Mouse (Mus musculus) neural tube, embryonic 13.5 days (tissue): ENCODE results near the gene Psmb11. TPM values are rescaled to one million over a fixed set of nuclear protein-coding genes. Genes with fewer than 3 reads are reported as not detected.

ENCODE experiments used
- ATAC-seq: fragments of 200-750 bp; cut with Nextera tagmentation; 2 replicates; pipeline ENCODE4 v1.8.0; 2017; ENCODE audit warnings: low read depth, mild to moderate bottlenecking, moderate TSS enrichment, moderate library complexity
- H3K27ac ChIP-seq: fragments of 300-500 bp; sonication (generic); replicated peaks from 2 replicates; pipeline ENCODE4 v1.5.1; 2015; ENCODE audit warnings: moderate library complexity, mild to moderate bottlenecking, inconsistent platforms
- H3K27me3 ChIP-seq: fragments of 300-500 bp; sonication (generic); 2 replicates; pipeline ENCODE4 v1.6.1; 2015; ENCODE audit warnings: mild to moderate bottlenecking, inconsistent platforms
- H3K36me3 ChIP-seq: fragments of 300-500 bp; sonication (generic); 2 replicates; pipeline ENCODE4 v1.6.1; 2015; ENCODE audit warnings: mild to moderate bottlenecking, inconsistent platforms
- H3K4me1 ChIP-seq: fragments of 300-500 bp; sonication (generic); replicated peaks from 2 replicates; pipeline ENCODE4 v1.6.1; 2015; ENCODE audit warnings: inconsistent platforms
- H3K4me2 ChIP-seq: fragments of 300-500 bp; sonication (generic); 2 replicates; pipeline ENCODE4 v1.6.1; 2015; ENCODE audit warnings: inconsistent platforms, mild to moderate bottlenecking, moderate library complexity
- H3K4me3 ChIP-seq: fragments of 300-500 bp; sonication (generic); 2 replicates; pipeline ENCODE4 v1.5.1; 2015; ENCODE audit warnings: mild to moderate bottlenecking, inconsistent platforms
- H3K9ac ChIP-seq: fragments of 300-500 bp; sonication (generic); 2 replicates; pipeline ENCODE4 v1.6.1; 2015; ENCODE audit warnings: moderate library complexity, mild to moderate bottlenecking, inconsistent platforms
- H3K9me3 ChIP-seq: fragments of 300-500 bp; sonication (generic); 2 replicates; pipeline ENCODE4 v1.6.1; 2016; ENCODE audit warnings: inconsistent platforms
- WGBS: fragments of 180-500 bp; shearing (Covaris S2); methylation state at CpG from one replicate; pipeline ENCODE4 v1.1.7; 2015; 5-methylcytosine and 5-hydroxymethylcytosine counted together
- polyA plus RNA-seq: library from polyadenylated mRNA; unstranded; fragments of >200 nt; fragmentation: Nextera tagmentation; extraction: Ambion mirVana; gene quantifications from 2 replicates; pipeline ENCODE4 v1.2.1, GENCODE M21; 2015

Psmb11 gene
- polyA plus RNA-seq, 1 experiment from 2014 or later: 0.07 TPM

DNA sequence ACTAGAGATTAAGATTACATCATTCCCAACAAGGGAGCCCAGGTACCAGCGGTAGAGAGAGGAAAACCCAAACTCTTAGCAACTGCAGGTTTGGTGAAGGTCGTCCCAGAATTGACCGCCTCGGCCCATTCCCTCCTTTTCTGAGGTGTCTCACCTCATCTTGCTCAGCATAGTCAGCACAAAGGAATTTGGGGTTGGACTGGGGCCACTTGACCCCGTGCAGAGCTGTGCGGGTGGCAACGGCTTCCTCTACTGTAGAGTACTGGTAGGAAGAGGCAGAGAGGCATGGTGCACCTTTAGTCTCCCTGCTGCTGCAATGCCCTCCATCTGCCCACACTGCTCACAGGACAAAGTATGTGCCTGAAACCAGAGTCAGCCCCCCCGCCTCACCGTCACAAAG, 23.1 kb downstream of the Psmb11 start:
- ATAC-seq: no peak
- H3K36me3 ChIP-seq: peaks cover 71% of the 10 kb centered on the region
- H3K4me3 ChIP-seq: no peak overlapping the region
- peaks cover 32% of the 10 kb centered on the region for H3K4me1 ChIP-seq
- no peak overlapping the region for H3K27ac ChIP-seq
- WGBS: 96% methylated on average over 9 of the region's 9 CpGs
- no peaks in the 10 kb centered on the region for H3K9me3 ChIP-seq
- H3K27me3 ChIP-seq: no peaks in the 10 kb centered on the region
- no peak overlapping the region for H3K9ac ChIP-seq
- H3K4me2 ChIP-seq: no peak overlapping the region

DNA sequence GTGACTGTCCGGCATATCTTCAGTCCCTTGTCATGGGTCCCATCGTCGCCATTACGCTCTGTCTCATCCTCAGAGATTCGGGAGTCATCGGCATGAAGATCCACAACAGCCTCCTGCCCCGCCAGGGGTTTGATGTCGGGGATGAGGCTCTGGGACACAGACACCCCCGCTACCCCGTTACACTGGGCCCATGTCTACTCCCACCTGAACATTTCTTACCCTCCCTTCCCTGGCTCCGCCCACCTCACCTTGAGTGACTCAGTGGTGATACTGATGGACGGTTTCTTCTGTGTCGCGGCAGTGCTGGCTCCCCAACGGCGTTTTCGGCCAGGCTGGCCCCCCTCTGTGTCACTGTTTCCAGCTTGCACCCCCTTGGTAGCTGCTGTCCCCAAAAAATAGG, 25.2 kb downstream of the Psmb11 start:
- H3K9me3 ChIP-seq: no peaks in the 10 kb centered on the region
- no peak overlapping the region for H3K4me2 ChIP-seq
- H3K9ac ChIP-seq: no peak overlapping the region
- 94% methylated on average over 17 of the region's 17 CpGs for WGBS
- H3K27ac ChIP-seq: no peak overlapping the region
- H3K36me3 ChIP-seq: peaks cover 91% of the 10 kb centered on the region
- no peak overlapping the region for H3K4me3 ChIP-seq
- ATAC-seq: no peak
- no peaks in the 10 kb centered on the region for H3K27me3 ChIP-seq
- H3K4me1 ChIP-seq: peaks cover 38% of the 10 kb centered on the region

DNA sequence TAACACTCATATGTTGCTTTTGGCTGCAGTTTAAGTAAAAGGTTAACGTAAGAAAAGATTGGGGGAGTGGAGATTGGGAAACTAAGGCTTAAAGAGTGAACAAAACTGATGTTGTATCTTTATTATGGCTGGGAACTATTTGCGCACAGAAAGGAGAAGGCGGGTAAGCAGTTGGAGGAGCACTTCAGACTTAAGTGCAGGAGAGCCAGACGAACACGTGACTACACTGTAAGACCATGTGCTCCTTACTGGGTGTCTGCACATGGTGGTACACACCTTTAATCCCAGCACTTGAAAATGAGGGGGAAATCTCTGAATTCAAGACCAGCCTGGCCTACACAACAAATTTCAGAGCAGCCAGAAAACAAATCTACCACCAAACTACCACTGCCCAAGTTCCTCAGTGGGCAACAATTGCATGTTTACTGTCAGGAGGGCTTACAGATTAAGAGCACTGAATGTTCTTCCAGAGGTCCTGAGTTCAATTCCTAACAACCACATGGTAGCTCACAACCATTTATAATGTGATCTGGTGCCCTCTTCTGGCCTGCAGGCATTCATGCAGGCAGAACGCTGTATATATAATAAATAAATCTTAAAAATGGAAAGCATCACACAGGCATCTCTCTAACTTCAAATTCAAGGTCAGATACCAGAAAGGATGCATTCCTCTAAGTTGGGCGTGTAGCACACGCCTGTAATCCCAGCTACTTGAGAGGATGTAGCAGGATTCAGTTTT, 25.8 kb downstream of the Psmb11 start:
- Histone ChIP-seq H3K4me3 (no peak overlapping the region), H3K4me1 (peaks cover 43% of the 10 kb centered on the region), H3K27ac (no peak overlapping the region), H3K4me2 (no peak overlapping the region), H3K27me3 (no peaks in the 10 kb centered on the region), H3K9ac (no peak overlapping the region), H3K9me3 (no peaks in the 10 kb centered on the region), H3K36me3 (peaks cover 95% of the 10 kb centered on the region)
- WGBS: 91% methylated on average over 8 of the region's 8 CpGs
- ATAC-seq: no peak

DNA sequence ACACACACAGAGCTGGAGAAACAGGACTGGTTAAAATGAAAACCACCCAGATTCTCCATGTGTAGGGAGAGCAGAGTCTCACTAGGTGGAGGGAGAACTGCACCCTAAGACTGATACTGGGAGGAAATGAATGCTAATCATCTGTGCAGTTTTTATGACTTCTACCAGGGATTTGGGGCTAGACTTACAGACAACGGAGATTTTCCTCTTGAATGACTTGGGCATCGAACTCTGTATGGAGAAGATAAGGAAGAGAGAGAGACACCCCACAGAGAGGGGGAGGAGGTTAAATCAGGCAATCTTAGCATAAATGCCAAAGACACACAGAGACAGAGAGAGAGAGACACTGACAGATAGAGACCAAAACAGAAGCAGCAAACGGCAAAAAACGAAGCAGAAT, 26.7 kb downstream of the Psmb11 start:
- H3K4me1 ChIP-seq: peaks cover 49% of the 10 kb centered on the region
- no peak overlapping the region for H3K27ac ChIP-seq
- ATAC-seq: no peak
- no peaks in the 10 kb centered on the region for H3K27me3 ChIP-seq
- peaks cover 87% of the 10 kb centered on the region for H3K36me3 ChIP-seq
- no peaks in the 10 kb centered on the region for H3K9me3 ChIP-seq
- no peak overlapping the region for H3K9ac ChIP-seq
- H3K4me3 ChIP-seq: no peak overlapping the region
- H3K4me2 ChIP-seq: no peak overlapping the region
- WGBS: 81% methylated on average over 4 of the region's 4 CpGs

DNA sequence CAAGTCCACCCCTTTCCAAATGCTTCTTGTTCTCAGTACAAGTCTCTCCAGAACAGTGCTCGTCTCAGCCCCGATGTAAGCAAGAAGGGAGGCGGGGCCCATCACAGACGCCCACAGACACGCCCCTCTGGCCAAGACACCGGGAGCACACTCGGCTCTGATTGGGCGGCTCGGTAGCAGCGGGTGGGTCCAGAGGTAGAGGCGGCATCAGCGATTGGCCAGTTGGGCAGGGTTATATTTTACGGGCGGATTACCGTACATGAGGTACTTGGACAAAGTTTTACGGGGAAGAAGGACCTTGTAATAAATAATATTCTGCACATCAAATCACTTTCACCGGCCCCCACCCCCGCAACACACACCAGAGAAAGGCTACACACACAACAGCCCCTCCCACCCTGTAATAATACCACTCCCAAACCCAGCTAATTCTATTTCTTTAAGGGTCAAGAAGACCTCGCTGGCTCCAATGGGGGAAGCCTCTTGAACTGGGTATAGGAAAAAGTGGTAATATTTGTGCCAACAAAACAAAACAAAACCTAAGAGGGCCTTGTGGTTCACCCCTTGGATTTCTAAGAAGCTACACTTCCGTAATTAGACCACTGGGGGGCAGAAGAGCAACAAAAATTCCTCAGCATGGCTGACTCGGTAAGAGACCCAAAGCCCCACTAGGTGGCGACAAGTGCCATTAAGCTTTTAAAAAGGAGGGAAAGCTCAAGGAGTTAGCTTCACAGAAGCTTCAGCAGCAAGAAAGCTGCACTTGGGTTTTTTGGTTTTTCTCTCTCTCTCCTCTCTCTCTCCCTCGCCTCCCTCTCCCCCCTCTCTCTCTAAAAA, 29.6 kb downstream of the Psmb11 start:
- Histone ChIP-seq H3K9me3 (no peaks in the 10 kb centered on the region), H3K9ac (no peak overlapping the region), H3K4me3 (peak overlapping the region; percentile 69), H3K36me3 (peaks cover 66% of the 10 kb centered on the region), H3K27ac (peak overlapping the region; percentile 46), H3K4me2 (peak overlapping the region; percentile 80), H3K27me3 (no peaks in the 10 kb centered on the region), H3K4me1 (peaks cover 57% of the 10 kb centered on the region)
- peak; percentile 30 for ATAC-seq
- whole genome bisulfite sequencing: 69% methylated on average over 23 of the region's 23 CpGs

DNA sequence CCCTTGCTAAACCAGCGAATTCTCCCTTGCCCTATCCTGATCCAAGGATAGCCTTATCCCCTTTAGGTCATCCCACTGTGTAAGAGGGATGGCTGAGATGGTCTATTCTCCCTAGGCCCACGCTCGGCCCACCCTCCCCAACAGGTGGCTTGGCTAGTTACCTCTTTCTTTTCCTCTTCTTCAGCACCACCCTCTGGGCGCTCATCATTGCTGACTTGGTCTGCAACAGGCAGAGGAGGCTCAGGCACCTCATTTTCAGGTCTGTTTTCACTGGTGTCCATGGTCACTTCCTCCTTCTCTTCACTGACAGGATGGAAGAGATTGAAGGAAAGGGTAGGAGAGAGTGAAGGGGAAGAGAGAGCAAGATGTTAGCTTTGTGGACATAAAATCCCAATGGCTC, 30.3 kb downstream of the Psmb11 start:
- Histone ChIP-seq H3K27me3 (no peaks in the 10 kb centered on the region), H3K36me3 (peaks cover 66% of the 10 kb centered on the region), H3K9ac (peak overlapping the region; percentile 92), H3K9me3 (no peaks in the 10 kb centered on the region), H3K27ac (peak overlapping the region; percentile 46), H3K4me1 (peaks cover 57% of the 10 kb centered on the region), H3K4me3 (peak overlapping the region; percentile 69), H3K4me2 (peak overlapping the region; percentile 80)
- 0 out of 2 replicates have a peak, but pooled peaks have one; percentile 13 for ATAC-seq
- 81% methylated on average over 4 of the region's 4 CpGs for WGBS

DNA sequence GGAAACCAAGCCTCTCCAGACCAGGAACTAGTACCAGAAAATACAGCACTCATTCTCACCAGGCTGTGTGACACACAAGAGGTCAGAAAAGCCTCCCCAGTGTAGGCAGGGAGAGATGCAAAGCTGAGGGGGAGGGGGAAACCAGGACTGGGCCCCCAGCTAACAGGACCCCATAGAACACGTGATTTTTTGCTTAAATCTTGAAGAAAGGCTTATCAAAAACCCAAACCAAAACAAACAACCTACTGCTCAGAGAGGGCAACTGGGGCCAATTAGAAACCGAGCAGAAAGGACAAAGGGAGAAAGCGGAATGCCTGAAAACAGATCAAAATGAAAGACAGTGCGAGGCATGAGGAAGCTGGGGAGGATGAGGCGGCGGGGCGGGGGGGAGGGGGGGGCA, 31.6 kb downstream of the Psmb11 start:
- Histone ChIP-seq H3K4me3 (peak overlapping the region; percentile 69), H3K4me2 (peak overlapping the region; percentile 80), H3K36me3 (peaks cover 66% of the 10 kb centered on the region), H3K27me3 (no peaks in the 10 kb centered on the region), H3K9me3 (no peaks in the 10 kb centered on the region), H3K4me1 (peaks cover 55% of the 10 kb centered on the region), H3K27ac (peak overlapping the region; percentile 92), H3K9ac (peak overlapping the region; percentile 92)
- ATAC-seq: peak; percentile 16
- 1% methylated on average over 7 of the region's 7 CpGs for WGBS

DNA sequence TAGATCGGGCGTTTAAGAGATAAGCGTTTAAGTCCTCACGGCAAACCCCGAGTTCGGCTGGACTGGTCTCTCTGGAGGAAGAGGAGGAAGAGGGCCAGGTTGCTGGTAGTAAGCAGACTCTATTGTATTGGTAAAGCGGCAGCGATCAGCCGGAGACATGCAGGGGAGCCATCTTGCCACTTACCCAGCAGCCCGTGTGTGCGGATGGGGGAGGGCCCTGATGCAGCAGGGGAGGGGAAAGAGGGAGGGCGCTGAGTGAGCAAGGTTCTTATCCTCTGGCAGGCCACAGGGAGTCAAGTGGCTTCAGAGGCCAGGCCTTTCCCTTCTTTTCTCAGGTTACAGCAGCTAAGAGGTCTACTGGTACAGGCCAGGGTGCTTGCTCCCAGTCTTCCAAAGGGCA, 32.3 kb downstream of the Psmb11 start:
- H3K36me3 ChIP-seq: peaks cover 66% of the 10 kb centered on the region
- H3K27me3 ChIP-seq: no peaks in the 10 kb centered on the region
- H3K4me2 ChIP-seq: peak overlapping the region; percentile 80
- peak overlapping the region; percentile 92 for H3K27ac ChIP-seq
- peak; percentile 85 for ATAC-seq
- H3K4me3 ChIP-seq: peak overlapping the region; percentile 69
- peak overlapping the region; percentile 92 for H3K9ac ChIP-seq
- H3K4me1 ChIP-seq: peaks cover 48% of the 10 kb centered on the region
- H3K9me3 ChIP-seq: no peaks in the 10 kb centered on the region
- under 1% methylated on average over 12 of the region's 12 CpGs for WGBS

DNA sequence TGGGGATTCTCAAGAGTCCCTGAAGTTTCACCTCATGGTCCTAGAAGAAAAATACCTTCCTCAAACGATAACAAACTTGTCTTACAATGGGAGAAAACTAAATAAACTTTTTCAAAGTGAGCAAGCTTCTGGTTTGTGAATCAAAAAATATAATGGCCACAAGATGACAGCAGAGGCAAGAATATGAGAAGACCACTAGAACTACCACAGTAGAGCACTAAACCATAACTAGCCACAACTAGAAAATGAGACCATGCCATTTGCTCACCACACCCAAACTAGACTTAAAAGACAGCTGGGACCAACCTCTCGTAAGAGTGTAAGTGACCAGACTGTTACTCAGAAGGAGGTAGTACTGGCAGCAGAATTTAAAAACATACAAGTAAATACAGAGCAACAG, 38.8 kb downstream of the Psmb11 start:
- WGBS: 93% methylated on average over 2 of the region's 2 CpGs
- H3K4me1 ChIP-seq: no peaks in the 10 kb centered on the region
- no peak for ATAC-seq
- no peak overlapping the region for H3K27ac ChIP-seq
- H3K9ac ChIP-seq: no peak overlapping the region
- H3K36me3 ChIP-seq: peaks cover 99% of the 10 kb centered on the region
- H3K4me2 ChIP-seq: no peak overlapping the region
- no peaks in the 10 kb centered on the region for H3K27me3 ChIP-seq
- H3K4me3 ChIP-seq: no peak overlapping the region
- H3K9me3 ChIP-seq: no peaks in the 10 kb centered on the region

DNA sequence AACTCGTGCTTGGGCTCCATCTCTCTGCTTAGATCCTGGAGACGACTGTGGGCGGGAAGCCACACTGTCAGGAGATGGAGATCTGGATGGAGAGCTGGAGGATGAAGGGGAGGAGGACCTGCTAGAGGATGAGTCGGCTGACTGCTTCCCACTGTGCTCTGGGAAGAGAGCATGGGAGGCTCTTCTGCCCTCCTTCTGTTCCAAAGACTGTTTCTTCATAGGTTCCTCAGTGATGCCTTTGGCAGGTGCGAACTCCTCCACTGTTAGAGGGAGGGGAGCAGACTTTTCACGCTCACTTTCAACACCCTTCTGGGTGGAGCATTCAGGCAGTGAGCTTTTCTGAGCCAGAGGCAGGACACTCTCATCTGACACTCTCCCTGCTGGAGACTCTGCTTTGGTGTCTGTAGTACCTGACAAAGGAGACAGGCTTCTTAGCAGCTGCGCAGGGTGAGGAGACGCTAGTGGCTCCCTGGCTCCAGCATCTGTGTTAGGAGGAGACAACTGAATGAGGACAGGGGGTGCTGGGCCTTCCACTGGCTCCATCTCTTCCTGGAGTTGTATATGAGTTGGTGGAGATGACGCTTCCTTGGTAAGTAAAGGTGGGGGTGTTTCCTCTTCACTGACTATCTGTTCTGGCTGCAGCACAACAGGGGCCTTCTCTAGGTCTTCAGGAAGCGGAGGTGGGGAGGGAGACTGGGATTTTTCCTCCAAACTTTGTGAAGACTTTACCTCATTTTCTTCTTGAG, 43.4 kb downstream of the Psmb11 start:
- H3K9ac ChIP-seq: no peak overlapping the region
- no peak overlapping the region for H3K27ac ChIP-seq
- H3K4me1 ChIP-seq: no peaks in the 10 kb centered on the region
- no peak for ATAC-seq
- 91% methylated on average over 10 of the region's 10 CpGs for WGBS
- H3K27me3 ChIP-seq: no peaks in the 10 kb centered on the region
- H3K36me3 ChIP-seq: peaks cover 97% of the 10 kb centered on the region
- no peak overlapping the region for H3K4me2 ChIP-seq
- H3K9me3 ChIP-seq: no peaks in the 10 kb centered on the region
- H3K4me3 ChIP-seq: no peak overlapping the region

DNA sequence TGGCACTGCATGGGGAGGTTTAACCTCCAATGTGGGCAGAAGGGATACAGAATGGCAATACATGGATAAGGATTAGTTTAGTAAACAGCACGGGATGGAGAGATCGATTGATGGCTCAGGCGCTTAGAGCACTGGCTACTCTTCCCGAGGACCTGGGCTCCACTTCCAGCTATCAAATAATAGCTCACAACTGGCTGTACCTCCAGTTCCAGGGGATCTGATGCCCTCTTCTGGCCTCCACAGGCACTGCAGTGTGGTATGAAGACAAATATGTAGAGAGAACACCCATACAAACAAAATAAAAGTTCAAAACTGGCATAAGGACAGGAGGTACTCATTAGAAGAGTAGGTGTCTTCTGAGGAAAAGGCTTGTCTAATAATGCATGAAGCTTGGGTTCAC, 48.1 kb downstream of the Psmb11 start:
- Histone ChIP-seq H3K9me3 (no peaks in the 10 kb centered on the region), H3K4me1 (no peaks in the 10 kb centered on the region), H3K27me3 (no peaks in the 10 kb centered on the region), H3K9ac (no peak overlapping the region), H3K4me2 (no peak overlapping the region), H3K4me3 (no peak overlapping the region), H3K36me3 (peaks cover 88% of the 10 kb centered on the region), H3K27ac (no peak overlapping the region)
- WGBS: 79% methylated on average over 4 of the region's 4 CpGs
- ATAC-seq: no peak

DNA sequence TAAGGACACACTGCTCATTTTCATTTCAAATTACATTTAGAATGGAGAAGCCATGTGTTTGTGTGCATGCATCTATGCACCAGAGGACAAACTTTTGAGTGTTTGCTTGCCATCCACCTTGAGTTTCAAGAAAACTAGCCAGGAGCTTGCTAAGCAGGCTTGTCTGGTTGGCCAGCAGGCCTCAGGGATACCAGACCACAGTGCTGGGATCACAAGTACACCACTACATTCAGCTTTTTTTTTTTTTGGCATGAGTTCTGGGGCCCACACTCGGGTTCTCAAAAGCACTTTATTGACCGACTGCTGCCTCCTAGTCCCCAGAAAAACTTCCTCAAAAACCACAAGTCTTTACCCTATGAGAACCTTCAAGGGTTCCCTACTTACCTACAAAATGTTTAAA, 53.1 kb downstream of the Psmb11 start:
- H3K9me3 ChIP-seq: no peaks in the 10 kb centered on the region
- H3K36me3 ChIP-seq: peaks cover 83% of the 10 kb centered on the region
- WGBS: 84% methylated on average over 2 of the region's 2 CpGs
- H3K4me2 ChIP-seq: no peak overlapping the region
- H3K27ac ChIP-seq: no peak overlapping the region
- no peak for ATAC-seq
- no peak overlapping the region for H3K9ac ChIP-seq
- no peaks in the 10 kb centered on the region for H3K4me1 ChIP-seq
- H3K27me3 ChIP-seq: no peaks in the 10 kb centered on the region
- no peak overlapping the region for H3K4me3 ChIP-seq
